Mouse (Mus musculus): ENCODE results near the gene Oard1. TPM values are rescaled to one million over a fixed set of nuclear protein-coding genes. Genes with fewer than 3 reads are reported as not detected.
A peak's percentile ranks its signal among the peaks of the same experiment; 100 is the strongest.

Oard1 gene
- polyA plus RNA-seq, 1 experiment from 2014 or later = 82.5 TPM

DNA sequence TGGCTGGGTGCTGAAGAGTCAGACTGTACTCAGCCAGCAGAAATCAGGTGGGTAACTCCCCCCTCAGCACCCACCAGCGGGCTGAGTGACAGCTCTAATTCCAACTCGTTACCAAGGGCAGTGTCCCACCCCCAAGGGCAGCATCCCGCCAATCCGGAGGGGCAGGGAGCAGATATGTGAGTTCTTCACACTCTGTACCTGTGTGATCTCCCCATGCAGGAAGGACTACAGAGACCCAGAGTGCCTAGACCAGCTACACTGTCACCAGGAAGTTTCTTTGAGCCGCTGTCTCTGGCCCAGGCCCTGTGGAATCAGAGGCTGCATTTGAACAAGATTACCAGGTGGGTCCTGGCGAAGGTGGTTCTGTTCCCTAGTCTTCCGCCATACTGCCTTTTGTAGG, 44.4 kb downstream of the Oard1 start:
- Histone ChIP-seq H3K4me3 (ENCODE audit: low read length) (no peak overlapping the region), H3K4me2 (replicated peaks; ENCODE audit: low read depth, low read length) (peak overlapping the region; percentile 15; the same call in 1 of the 2 replicates), H3K27ac (ENCODE audit: low read depth, low read length) (no peak overlapping the region), H3K9me3 (ENCODE audit: control insufficient read depth, low read length) (no peaks in the 10 kb centered on the region), H3K9ac (ENCODE audit: low read depth, low read length) (no peak overlapping the region), H3K36me3 (ENCODE audit: control insufficient read depth, insufficient read depth, low read length) (no peaks in the 10 kb centered on the region), H3K27me3 (ENCODE audit: control insufficient read depth, insufficient read depth, low read length) (no peaks in the 10 kb centered on the region), H3K4me1 (ENCODE audit: control insufficient read depth, insufficient read depth, low read length) (peaks cover 13% of the 10 kb centered on the region)
- ATAC-seq (ENCODE audit: low FRiP score, low TSS enrichment) = no peak
- 65% methylated on average over 7 of the region's 7 CpGs for WGBS

DNA sequence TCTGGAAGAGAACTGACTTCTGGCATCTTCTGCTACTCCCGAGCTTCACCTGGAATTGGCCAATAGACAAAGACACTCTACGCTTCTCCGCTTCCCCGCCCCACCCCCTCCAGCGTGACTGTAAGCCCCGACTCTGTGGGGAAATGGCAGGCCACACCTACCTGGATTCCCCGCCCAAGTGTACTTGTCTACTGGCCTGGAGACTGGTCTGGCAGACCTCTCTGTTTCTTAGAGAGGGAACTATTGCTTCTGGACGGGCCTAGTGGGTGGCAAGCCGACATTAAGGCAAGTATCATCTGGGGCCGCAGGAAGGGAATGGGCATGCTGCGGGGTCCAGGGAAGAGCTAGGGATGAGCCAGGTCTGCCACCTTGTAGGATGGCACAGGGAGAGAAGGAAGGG, 44.9 kb downstream of the Oard1 start, which contains the start of gene Unc5cl:
Unc5cl (plus strand) TSS at position 214 of the 400 bp plus-strand sequence.
- Histone ChIP-seq H3K36me3 (ENCODE audit: control insufficient read depth, insufficient read depth, low read length) (no peaks in the 10 kb centered on the region), H3K4me3 (ENCODE audit: low read length) (no peak within 1 kb of the TSS), H3K27ac (ENCODE audit: low read depth, low read length) (peak within 1 kb of the TSS; percentile 0; the same call in 1 of the 2 replicates), H3K9me3 (ENCODE audit: control insufficient read depth, low read length) (no peaks in the 10 kb centered on the region), H3K9ac (ENCODE audit: low read depth, low read length) (no peak within 1 kb of the TSS), H3K27me3 (ENCODE audit: control insufficient read depth, insufficient read depth, low read length) (no peaks in the 10 kb centered on the region), H3K4me1 (ENCODE audit: control insufficient read depth, insufficient read depth, low read length) (peaks cover 13% of the 10 kb centered on the region), H3K4me2 (replicated peaks; ENCODE audit: low read depth, low read length) (peak within 1 kb of the TSS; percentile 15; the same call in 1 of the 2 replicates)
- peak; percentile 25 for ATAC-seq (ENCODE audit: low FRiP score, low TSS enrichment)
- WGBS = 56% methylated on average over 11 of the region's 11 CpGs

DNA sequence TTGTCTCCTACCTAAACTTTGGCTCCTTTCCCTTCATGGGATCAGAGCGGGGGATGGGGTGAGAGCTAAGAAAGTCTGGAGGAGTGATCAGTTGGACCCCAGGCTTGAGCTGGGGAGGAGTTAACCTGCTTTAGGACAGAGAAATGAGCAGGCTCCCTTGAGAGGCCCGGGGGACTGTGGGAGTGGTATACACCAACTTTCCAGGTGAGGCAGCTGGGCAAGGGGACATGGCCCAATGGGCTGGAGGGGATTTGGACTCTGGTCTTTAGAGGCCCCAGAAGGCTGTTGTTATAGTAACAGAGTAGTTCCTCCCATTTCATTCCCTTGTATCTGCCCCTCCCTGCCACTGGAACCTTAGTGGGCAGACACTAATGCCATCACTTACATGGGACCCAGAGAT, 46.1 kb downstream of the Oard1 start:
- WGBS = 76% methylated on average over 2 of the region's 2 CpGs
- no peak overlapping the region for H3K4me2 ChIP-seq (replicated peaks; ENCODE audit: low read depth, low read length)
- H3K27me3 ChIP-seq (ENCODE audit: control insufficient read depth, insufficient read depth, low read length) = no peaks in the 10 kb centered on the region
- peak overlapping the region; percentile 0; the same call in 1 of the 2 replicates for H3K27ac ChIP-seq (ENCODE audit: low read depth, low read length)
- H3K4me1 ChIP-seq (ENCODE audit: control insufficient read depth, insufficient read depth, low read length) = peaks cover 13% of the 10 kb centered on the region
- no peak overlapping the region for H3K9ac ChIP-seq (ENCODE audit: low read depth, low read length)
- H3K36me3 ChIP-seq (ENCODE audit: control insufficient read depth, insufficient read depth, low read length) = no peaks in the 10 kb centered on the region
- peak; percentile 21; the same call in 1 of the 2 replicates for ATAC-seq (ENCODE audit: low FRiP score, low TSS enrichment)
- H3K9me3 ChIP-seq (ENCODE audit: control insufficient read depth, low read length) = no peaks in the 10 kb centered on the region
- H3K4me3 ChIP-seq (ENCODE audit: low read length) = no peak overlapping the region

DNA sequence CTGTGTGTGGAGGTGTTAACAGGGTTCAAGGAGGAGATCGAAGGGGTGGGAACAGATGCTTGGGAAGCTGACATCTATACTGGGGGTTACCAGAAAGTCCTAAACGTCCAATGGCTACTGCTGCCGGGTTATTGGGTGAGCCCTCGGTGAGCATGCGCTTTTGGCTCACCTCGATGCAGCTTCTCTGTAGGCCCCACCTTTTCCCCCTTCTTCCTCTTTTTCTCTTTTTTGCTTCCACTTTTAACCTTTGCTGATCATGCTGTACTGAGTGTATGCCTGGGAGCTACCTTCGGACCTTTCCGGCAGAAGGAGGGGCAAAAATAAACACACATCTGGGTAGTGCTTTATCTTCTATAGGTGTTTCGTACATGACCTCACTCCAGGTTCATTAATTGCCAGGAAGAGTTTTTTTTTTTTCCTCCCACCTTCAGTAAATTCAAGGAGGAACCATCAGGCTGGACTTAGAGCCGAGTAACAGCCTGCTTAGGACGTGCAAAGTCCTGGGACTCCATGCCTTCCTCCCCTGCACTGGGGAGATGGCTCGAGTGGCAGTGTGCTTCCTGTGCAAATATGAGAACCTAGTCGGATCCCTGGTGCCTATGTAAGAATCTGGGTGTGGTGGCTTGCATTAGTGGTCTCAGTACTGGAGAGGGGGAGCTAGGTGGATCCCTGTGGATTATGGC, 48.3 kb downstream of the Oard1 start:
- Histone ChIP-seq H3K4me1 (ENCODE audit: control insufficient read depth, insufficient read depth, low read length) (0 out of 2 replicates have a peak, but pooled peaks cover 5% of the 10 kb centered on the region), H3K4me3 (ENCODE audit: low read length) (no peak overlapping the region), H3K4me2 (replicated peaks; ENCODE audit: low read depth, low read length) (no peak overlapping the region), H3K36me3 (ENCODE audit: control insufficient read depth, insufficient read depth, low read length) (no peaks in the 10 kb centered on the region), H3K27ac (ENCODE audit: low read depth, low read length) (no peak overlapping the region), H3K9ac (ENCODE audit: low read depth, low read length) (no peak overlapping the region), H3K9me3 (ENCODE audit: control insufficient read depth, low read length) (no peaks in the 10 kb centered on the region), H3K27me3 (ENCODE audit: control insufficient read depth, insufficient read depth, low read length) (no peaks in the 10 kb centered on the region)
- ATAC-seq (ENCODE audit: low FRiP score, low TSS enrichment) = no peak
- WGBS = 54% methylated on average over 13 of the region's 13 CpGs

DNA sequence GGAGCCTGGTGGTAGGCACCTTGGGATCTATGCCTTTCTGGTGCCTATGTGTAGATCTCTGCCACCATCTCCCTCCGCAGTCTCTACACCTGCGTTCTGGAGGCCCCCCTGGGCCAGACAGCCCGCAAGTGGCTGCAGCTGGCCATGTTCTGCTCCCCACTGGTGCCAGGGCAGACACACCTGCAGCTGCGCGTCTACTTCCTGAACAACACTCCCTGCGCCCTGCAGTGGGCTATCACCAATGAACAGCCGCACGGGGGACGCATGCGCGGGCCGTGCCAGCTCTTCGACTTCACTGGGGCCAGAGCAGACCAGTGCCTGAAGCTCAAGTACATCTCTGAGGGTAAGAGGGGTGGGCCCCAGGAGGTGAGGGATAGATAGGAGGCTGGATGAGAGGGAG, 52.3 kb downstream of the Oard1 start:
- ATAC-seq (ENCODE audit: low FRiP score, low TSS enrichment) = no peak
- Histone ChIP-seq H3K4me1 (ENCODE audit: control insufficient read depth, insufficient read depth, low read length) (0 out of 2 replicates have a peak, but pooled peaks cover 2% of the 10 kb centered on the region), H3K9ac (ENCODE audit: low read depth, low read length) (no peak overlapping the region), H3K36me3 (ENCODE audit: control insufficient read depth, insufficient read depth, low read length) (no peaks in the 10 kb centered on the region), H3K4me3 (ENCODE audit: low read length) (no peak overlapping the region), H3K4me2 (replicated peaks; ENCODE audit: low read depth, low read length) (no peak overlapping the region), H3K27ac (ENCODE audit: low read depth, low read length) (no peak overlapping the region), H3K27me3 (ENCODE audit: control insufficient read depth, insufficient read depth, low read length) (no peaks in the 10 kb centered on the region), H3K9me3 (ENCODE audit: control insufficient read depth, low read length) (no peaks in the 10 kb centered on the region)
- 96% methylated on average over 13 of the region's 13 CpGs for WGBS

DNA sequence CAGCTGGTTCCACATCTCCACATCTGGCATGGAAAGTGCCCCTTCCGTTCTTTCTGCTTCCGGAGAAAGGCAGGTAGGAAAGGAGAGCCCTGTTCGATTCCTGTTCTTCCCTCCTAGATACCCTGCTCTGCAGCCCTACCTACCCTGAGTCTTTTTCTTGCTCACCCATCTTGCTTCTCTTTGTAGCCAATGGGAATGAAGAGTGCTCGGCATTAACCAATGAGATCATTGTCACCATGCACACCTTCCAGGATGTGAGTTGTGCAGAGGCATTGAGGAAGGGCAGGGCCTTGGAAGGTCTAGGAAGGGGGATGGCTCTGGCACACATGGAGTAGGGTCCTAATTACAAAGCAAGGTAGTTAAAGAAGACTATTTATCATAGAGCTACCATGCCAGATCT, 53.6 kb downstream of the Oard1 start:
- Histone ChIP-seq H3K36me3 (ENCODE audit: control insufficient read depth, insufficient read depth, low read length) (no peaks in the 10 kb centered on the region), H3K4me1 (ENCODE audit: control insufficient read depth, insufficient read depth, low read length) (0 out of 2 replicates have a peak, but pooled peaks cover 5% of the 10 kb centered on the region), H3K9ac (ENCODE audit: low read depth, low read length) (no peak overlapping the region), H3K9me3 (ENCODE audit: control insufficient read depth, low read length) (no peaks in the 10 kb centered on the region), H3K27me3 (ENCODE audit: control insufficient read depth, insufficient read depth, low read length) (no peaks in the 10 kb centered on the region), H3K27ac (ENCODE audit: low read depth, low read length) (no peak overlapping the region), H3K4me3 (ENCODE audit: low read length) (no peak overlapping the region), H3K4me2 (replicated peaks; ENCODE audit: low read depth, low read length) (no peak overlapping the region)
- 96% methylated on average over 4 of the region's 4 CpGs for WGBS
- ATAC-seq (ENCODE audit: low FRiP score, low TSS enrichment) = no peak

Other genes with a start within 250 kb of the Oard1 start
- gene A530064D06Rik, start 242.7 kb upstream of the Oard1 start, polyA plus RNA-seq (2014; fragmentation: Nextera tagmentation; extraction: Ambion mirVana) = not detected in 2 replicates
- not detected in 2 replicates for gene Trem1, start 177.2 kb upstream of the Oard1 start, polyA plus RNA-seq (2014; fragmentation: Nextera tagmentation; extraction: Ambion mirVana)
- gene Trem3, start 162.2 kb upstream of the Oard1 start, polyA plus RNA-seq (2014; fragmentation: Nextera tagmentation; extraction: Ambion mirVana) = not detected in 2 replicates
- 0.19 and 0.43 TPM in 2 replicates for gene Treml4, start 145.7 kb upstream of the Oard1 start, polyA plus RNA-seq (2014; fragmentation: Nextera tagmentation; extraction: Ambion mirVana)
- 0.16 TPM in 1 of 2 replicates, not detected in the other for gene Treml2, start 110.5 kb upstream of the Oard1 start, polyA plus RNA-seq (2014; fragmentation: Nextera tagmentation; extraction: Ambion mirVana)
- gene B430306N03Rik, start 93.9 kb upstream of the Oard1 start, polyA plus RNA-seq (2014; fragmentation: Nextera tagmentation; extraction: Ambion mirVana) = 0.10 and 0.49 TPM in 2 replicates
- gene Trem2, start 63.6 kb upstream of the Oard1 start, polyA plus RNA-seq (2014; fragmentation: Nextera tagmentation; extraction: Ambion mirVana) = 2.0 and 2.8 TPM in 2 replicates
- 0.67 and 0.76 TPM in 2 replicates for gene Treml1, start 50.1 kb upstream of the Oard1 start, polyA plus RNA-seq (2014; fragmentation: Nextera tagmentation; extraction: Ambion mirVana)
- gene Nfya, start 108 bp upstream of the Oard1 start, polyA plus RNA-seq (2014; fragmentation: Nextera tagmentation; extraction: Ambion mirVana) = 16.4 and 26.7 TPM in 2 replicates
- gene Apobec2, start 22.9 kb downstream of the Oard1 start, polyA plus RNA-seq (2014; fragmentation: Nextera tagmentation; extraction: Ambion mirVana) = 0.69 and 0.89 TPM in 2 replicates
- 1.9 TPM in 2 replicates for gene Tspo2, start 41.5 kb downstream of the Oard1 start, polyA plus RNA-seq (2014; fragmentation: Nextera tagmentation; extraction: Ambion mirVana)
- 3.5 and 4.7 TPM in 2 replicates for gene Unc5cl, start 44.9 kb downstream of the Oard1 start, polyA plus RNA-seq (2014; fragmentation: Nextera tagmentation; extraction: Ambion mirVana)